Mouse (Mus musculus) kidney, postnatal 10 days (tissue): ENCODE data around the gene Acin1.
A peak's percentile ranks its signal among the peaks of the same experiment; 100 is the strongest.
"Not testable (repeated sequence)": the region's sequence is repeated elsewhere in the genome, so short reads cannot be mapped to it uniquely, and the experiment has no call there.

Experiments used
- DNase-seq: peaks from one replicate; pipeline ENCODE4 v3.0.0; 2021; ENCODE audit warnings: mixed read lengths

The Acin1 gene

DNA sequence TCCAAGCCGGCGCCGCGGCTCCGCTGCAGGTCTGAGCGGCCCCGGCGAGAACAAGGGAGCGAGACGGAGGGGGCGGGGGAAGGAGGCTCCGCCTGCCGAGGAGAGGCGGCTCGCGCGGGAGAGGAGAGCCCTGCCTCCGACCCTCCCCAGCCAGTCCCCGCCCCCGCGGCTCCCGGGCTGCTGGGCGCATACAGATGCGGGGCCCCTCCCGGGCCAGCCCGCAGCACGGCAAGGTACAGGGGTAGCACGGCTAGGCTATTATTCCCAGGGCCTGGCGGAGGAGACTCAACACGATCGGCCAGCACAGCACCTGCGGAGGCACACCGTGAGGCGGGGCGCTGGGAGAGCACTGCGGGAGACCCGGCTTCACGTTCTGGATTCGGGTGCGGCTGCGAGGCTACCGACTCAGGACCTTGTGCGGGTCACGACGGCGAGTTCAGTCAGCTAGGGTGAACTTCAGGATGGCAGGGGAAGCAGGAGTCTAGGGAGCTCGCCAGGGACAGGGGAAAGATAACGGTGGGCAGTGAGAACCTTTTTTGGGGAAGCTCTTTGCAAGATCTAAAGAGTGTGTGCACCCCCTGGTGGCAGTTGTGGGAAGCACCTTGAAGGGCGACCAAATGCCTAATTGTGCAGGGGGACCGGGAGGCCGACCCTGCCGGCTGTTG lies 45.3 kb downstream of the Acin1 start, which contains the start of gene Cdh24:
Gene Cdh24 (minus strand): TSS at position 60 of the 665 bp plus-strand sequence.
- peak; percentile 95 for DNase-seq

DNA sequence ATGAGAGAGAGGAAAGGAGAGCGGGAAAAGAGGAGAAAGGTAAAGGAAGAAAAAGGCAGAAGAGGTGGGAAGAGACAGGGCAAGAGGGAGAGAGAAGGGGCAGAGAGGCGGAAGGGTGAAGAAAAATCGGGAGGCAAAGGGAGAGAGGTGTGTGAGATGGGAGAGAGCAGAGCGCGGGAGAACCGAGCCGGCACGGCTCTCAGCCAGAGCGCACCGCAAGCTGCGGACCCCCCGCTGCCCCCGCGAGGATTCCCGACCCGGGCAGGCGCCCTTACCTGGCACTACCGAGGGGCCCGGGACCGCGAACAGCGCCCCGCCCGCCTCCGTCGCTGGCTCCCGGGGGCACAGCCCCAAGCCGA lies 45.8 kb downstream of the Acin1 start, which contains the start of gene Gm17606:
Gene Gm17606 (plus strand): TSS at position 7 of the 359 bp plus-strand sequence.
- no peak for DNase-seq

DNA sequence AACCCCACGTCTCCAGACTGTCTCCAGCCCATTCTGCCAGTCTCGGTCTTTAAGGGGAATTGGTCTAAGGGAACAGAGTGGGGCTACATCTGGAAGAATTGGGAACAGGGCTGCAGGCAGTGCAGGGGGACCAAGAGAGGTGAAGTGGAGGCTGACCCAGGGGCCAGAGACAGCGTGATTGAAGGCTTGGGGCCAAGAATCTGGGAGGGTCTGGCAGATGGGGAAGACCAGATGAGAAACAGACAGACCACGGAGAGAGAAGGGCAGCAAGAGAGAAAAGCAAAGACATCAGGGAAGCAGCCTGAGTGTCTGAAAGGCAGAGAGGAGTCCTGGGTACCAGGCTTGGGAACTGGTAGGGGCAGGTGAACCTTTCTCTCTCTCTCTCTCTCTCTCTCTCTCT lies 46.6 kb downstream of the Acin1 start:
- no peak for DNase-seq

- DNase-seq: peak; percentile 46
These were observed 48.5 kb downstream of the Acin1 start for GRCm38 (mm10) chr14:54638210-54638609.

GRCm38 (mm10) chr14:54636954-54637353 lies 49.8 kb downstream of the Acin1 start:
- DNase-seq: peak; percentile 61

DNA sequence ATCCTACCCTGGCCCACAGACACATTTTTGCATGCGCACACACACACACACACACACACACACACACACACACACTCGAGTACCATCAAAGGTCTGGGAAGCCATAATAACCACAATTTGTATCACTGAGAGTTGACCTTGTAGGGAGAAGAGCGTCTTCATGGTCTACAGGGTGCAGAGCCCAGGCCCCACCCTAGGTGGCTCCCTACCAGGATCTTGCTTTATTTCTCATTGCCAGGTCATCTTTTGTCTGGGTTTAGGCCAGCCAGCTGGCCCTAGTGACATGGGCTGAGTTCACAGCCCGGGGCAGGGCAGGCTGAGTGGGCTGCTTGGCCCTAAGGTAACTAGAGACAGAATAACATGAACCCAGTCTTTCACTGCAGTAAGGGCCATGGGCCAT lies 52.5 kb downstream of the Acin1 start:
- no peak for DNase-seq

DNA sequence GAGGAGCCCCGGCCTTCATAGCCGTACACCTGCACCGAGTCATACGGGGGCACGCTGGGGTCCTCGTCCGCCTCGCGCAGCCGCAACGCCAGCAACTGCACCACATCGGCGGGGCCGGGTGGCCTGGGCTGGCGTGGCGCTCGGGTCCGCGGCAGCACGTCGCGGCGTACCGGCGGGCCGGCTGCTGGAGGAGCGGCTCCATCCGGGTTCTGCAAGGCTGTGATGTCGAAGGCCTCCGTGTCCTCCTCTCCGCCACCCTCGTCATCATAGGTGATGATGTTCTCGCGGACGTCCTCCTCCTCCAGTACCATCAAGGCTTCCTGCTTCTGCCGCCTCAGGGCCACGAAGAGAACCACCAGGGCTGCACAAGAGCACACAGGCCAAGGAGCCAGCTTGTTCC lies 54.5 kb downstream of the Acin1 start:
- no peak for DNase-seq

GRCm38 (mm10) chr14:54631240-54631599 lies 55.5 kb downstream of the Acin1 start:
- no peak for DNase-seq

DNA sequence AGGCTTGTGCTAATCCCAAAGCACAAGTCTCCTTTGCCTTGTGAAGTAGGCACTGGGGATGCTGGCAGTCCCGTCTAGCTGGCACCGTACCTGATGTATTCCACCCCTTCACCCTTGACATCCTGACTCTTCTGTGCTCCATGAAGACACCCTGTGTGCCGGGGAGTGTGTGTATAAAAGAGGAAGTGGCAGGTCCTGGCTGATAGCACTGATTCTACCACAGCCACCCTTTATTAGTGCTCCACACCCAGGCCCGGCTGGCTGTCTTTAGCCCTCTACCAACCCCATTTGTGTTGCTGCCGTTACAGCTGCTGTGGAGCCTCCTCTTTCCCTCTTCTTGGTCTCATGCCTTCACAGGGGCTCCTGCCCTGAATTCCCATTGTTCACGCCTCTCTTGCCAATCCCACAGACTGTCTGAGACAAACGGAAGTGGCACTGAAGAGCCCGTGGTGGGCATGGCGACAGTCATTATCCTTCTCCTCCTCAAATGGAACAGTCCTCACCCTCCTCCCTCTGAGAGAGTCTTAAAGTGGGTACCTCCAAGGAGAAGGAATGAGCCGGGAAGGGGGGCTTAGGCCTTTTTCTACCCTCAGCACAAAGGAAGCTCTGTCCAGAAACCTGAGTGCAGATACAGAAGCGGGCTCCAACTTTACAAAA lies 56.0 kb downstream of the Acin1 start:
- DNase-seq: no peak

- DNase-seq: no peak
These were observed 56.9 kb downstream of the Acin1 start for GRCm38 (mm10) chr14:54629797-54630196.

DNA sequence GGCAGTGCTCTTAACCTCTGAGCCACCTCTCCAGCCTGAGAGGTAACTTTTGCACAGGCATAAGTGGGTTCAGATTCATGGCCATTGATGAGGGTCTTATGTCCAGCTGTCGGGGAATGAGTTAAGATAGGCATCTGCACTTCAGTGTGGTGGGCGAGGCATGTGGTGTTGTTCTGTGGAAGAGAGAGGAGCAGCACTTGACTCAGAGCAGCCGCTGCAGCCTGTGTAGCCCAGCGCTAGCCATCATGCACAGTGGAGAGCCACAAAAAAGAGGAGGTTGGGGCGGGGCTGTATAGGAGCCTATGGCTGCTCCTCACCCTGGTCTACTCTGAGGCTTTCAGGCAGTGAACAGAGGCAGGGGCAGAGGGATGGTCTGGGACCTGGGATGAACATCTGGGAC lies 58.6 kb downstream of the Acin1 start:
- DNase-seq: no peak

GRCm38 (mm10) chr14:54624976-54625375 lies 61.8 kb downstream of the Acin1 start:
- DNase-seq: no peak

- no peak for DNase-seq
These were observed 63.4 kb downstream of the Acin1 start for GRCm38 (mm10) chr14:54623334-54623733.

GRCm38 (mm10) chr14:54621133-54621532 lies 65.6 kb downstream of the Acin1 start, which contains the start of gene Psmb11:
TSS of gene Psmb11 (plus strand) at chr14:54621433.
- no peak for DNase-seq

DNA sequence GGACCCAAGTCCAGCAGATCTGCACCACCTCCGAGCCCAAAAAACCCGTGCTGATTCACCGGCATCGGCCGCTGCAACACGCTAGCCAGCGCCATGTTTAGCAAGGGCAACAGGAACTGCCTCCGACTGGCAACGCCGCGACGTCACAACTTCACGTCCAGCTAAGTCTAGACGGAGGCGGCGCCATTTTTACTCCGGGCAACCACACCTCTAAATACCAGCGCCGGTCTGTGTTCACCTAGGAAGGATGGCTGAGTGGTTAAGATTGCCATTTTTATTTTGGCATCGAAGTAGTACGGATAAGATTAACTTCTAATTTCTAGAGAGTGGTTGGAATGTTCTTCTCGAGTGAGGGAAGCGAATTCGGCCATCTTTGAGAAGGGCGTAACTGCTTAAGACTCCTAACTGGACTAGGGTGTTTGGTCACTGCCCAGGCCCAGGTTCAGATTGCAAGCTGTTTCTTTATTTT lies 68.8 kb downstream of the Acin1 start, which contains the start of gene Psmb5:
Gene Psmb5 (minus strand): TSS at position 126 of the 469 bp plus-strand sequence.
- DNase-seq: peak; percentile 94

DNA sequence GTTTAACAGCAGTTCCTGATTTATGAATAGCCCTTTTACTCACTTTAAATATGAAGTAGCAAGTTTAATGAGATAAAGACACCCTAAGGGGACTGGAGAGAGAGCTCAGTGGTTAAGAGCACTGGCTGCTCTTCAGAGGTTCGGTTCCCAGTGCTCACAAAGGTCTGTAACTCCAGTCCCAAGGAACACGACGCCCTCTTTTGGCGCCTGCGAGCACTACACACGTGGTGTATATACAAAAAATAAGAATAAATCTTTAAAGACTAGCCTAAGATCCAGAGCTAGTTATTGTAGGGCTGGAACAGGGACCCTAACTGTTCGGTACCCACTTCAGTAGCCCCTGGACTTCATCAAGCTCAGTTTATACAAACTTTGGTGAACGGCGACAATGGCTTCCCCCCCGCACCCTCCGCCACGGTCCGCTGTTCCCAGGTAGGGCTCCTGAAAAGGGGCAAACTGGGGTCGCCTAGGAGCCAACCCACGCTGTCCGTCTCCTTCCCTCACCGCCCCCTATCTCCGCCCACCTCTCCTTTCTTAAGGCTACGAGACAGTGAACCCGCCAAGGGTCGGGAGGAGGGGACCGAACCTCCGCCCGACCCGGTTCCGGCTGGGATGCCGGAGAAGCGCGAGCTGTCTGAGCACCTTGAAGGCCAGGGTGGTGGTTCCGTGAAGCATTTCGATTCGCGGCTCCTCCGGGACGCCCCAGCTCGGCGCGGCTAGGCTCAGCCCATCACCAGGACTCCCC lies 69.4 kb downstream of the Acin1 start:
- DNase-seq: no peak

DNA sequence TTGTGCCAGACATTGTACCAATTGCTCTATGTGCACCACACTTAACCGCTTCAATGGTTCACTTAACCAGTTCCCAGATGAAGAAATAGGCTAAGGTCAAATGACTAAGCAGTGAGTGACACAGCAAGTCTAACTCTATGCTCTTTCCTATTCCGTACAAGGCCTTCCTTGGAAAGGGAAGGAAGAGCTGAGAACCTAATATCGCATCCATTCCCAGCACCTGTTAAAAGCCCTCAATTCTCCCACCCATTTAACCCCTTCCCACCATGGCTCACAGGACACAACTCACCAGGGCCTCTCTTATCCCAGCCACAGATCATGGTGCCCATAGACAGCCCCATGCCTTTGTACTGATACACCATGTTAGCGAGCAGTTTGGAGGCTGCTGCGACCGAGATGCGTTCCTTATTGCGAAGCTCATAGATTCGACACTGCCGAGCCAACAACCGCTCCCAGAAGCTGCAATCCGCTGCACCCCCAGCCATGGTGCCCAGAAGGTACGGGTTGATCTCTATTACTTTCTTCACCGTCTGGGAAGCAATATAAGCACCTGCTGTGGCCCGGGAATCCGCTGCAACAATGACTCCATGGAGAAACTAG lies 70.4 kb downstream of the Acin1 start:
- no peak for DNase-seq

DNA sequence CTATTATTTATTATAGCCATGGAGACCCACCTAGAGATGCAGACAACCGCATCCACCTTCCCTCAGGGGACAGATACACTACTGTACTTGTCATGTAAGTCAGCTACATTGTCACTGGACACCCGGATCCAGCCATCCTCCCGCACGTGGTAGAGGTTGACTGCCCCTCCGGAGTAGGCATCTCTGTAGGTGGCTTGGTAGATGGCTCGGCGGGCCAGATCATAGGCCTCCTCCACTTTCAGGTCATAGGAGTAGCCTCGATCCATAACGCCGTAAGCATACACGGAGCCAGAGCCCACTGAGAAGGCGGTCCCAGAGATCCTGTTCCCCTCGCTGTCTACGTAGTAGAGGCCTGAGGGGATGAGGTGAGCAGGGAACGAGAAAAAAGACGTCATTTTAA lies 72.6 kb downstream of the Acin1 start:
- DNase-seq: not testable (repeated sequence)

- no peak for DNase-seq
These were observed 76.1 kb downstream of the Acin1 start for GRCm38 (mm10) chr14:54610648-54611047.

DNA sequence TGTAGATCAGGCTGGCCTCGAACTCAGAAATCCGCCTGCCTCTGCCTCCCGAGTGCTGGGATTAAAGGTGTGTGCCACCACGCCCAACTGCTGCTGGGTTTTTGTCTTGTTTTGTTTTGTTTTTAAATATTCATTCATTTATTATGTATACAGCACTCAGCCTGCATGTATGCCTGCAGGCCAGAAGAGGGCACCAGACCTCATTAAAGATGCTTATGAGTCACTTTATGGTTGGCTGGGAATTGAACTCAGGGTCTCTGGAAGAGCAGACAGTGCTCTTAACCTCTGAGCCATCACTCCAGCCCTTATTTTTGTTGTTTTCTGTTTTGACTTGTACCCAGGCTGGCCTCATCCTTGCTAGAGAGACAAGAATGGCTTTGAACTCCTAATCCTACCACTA lies 76.8 kb downstream of the Acin1 start:
- DNase-seq: peak; percentile 26

- no peak for DNase-seq
These were observed 77.5 kb downstream of the Acin1 start for GRCm38 (mm10) chr14:54609245-54609644.

DNA sequence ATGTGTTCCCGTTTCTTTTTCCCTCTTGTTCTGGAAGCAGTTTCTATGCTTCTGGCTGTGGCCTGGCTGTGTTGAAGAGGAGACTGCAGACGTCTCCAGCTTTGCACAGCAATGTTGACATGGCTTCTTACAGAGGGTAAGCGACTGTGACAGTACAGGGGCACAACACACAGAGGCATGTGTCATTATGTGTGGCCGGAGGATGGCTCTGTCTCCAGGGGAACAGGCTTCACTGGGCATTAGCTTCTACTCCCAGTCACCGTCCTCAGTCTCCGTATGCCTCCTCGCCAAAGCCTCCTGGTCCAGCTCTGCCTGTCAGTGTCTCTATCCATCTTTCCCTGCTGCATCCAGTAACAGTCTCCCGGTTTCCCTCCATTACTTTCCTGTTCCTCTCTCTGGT lies 79.5 kb downstream of the Acin1 start:
- no peak for DNase-seq

GRCm38 (mm10) chr14:54605752-54606321 lies 80.9 kb downstream of the Acin1 start, which contains the start of gene 4931414P19Rik:
TSS of gene 4931414P19Rik (minus strand) at chr14:54605993.
- peak; percentile 94 for DNase-seq
